9 mouse cellular contexts compared by ENCODE assay signal in genomic region chr19:7265478-7266191, GRCm38 (mm10). TPM values are rescaled to one million over a fixed set of nuclear protein-coding genes. Genes with fewer than 3 reads are reported as not detected.
DNase-seq lines count a peak whose midpoint lies in the region; ATAC-seq and TF ChIP-seq lines count a peak whose summit lies in the region.
"Had no signal": no experiment of that assay in that cellular context is flagged by ENCODE, and none has a peak within 500 bp of the region (broad histone marks: within the 10 kb centered on the region; RNA-seq: fewer than 3 reads in every experiment).

No protein-coding gene starts in this region.

- 38% methylated on average over 13 of the region's 14 CpGs for WGBS in lung, postnatal 0 days
- WGBS in hindbrain, embryonic 11.5 days, result 8% methylated on average over 13 of the region's 14 CpGs
- WGBS in midbrain, postnatal 0 days, result 21% methylated on average over 13 of the region's 14 CpGs

- peaks cover 22% of the 10 kb centered on the region for H3K4me1 ChIP-seq in lung, postnatal 0 days (ENCODE audit: insufficient read depth, low read depth, low read length)
- H3K4me1 ChIP-seq in hindbrain, embryonic 11.5 days (replicated peaks; ENCODE audit: control insufficient read depth, insufficient read depth, low read length), result peaks cover 36% of the 10 kb centered on the region
- peaks cover 19% of the 10 kb centered on the region for H3K4me1 ChIP-seq in midbrain, postnatal 0 days (ENCODE audit: insufficient read depth, low read length)

- DNase-seq in lung, postnatal 0 days (ENCODE audit: low spot score), result peak; percentile 4
- no peak for DNase-seq in lung, postnatal 25 days (ENCODE audit: low spot score)
- peak; percentile 78 for DNase-seq in embryo, embryonic 10 days (ENCODE audit: low spot score)
- DNase-seq in hindbrain, embryonic 11.5 days (ENCODE audit: low spot score), result peak; percentile 81
- DNase-seq in midbrain, postnatal 0 days (ENCODE audit: low spot score), result peak; percentile 73
- no peak for DNase-seq in layer of hippocampus, postnatal 25 days (ENCODE audit: extremely low spot score in 1 of 2, low spot score in 1 of 2)
- no peak for DNase-seq in urinary bladder, postnatal 10 days (ENCODE audit: low spot score)

- TF ChIP-seq CTCF in lung, postnatal 0 days (IDR thresholded peaks at IDR 0.05), result no peak
- no peak for TF ChIP-seq CTCF in midbrain, postnatal 0 days (IDR thresholded peaks at IDR 0.05)

- no peak overlapping the region for H3K4me2 ChIP-seq in lung, postnatal 0 days (replicated peaks; ENCODE audit: low read depth, low read length)
- peak overlapping the region; percentile 85 for H3K4me2 ChIP-seq in hindbrain, embryonic 11.5 days (replicated peaks; ENCODE audit: low read depth, low read length)
- no peak overlapping the region for H3K4me2 ChIP-seq in midbrain, postnatal 0 days (ENCODE audit: low read depth, low read length, poor library complexity, severe bottlenecking)
- H3K4me2 ChIP-seq: liver, embryonic 15.5 days had no signal

- H3K9me3 ChIP-seq in lung, postnatal 0 days (ENCODE audit: low read length), result no peaks in the 10 kb centered on the region
- H3K9me3 ChIP-seq in hindbrain, embryonic 11.5 days (ENCODE audit: control insufficient read depth, low read length), result no peaks in the 10 kb centered on the region
- no peaks in the 10 kb centered on the region for H3K9me3 ChIP-seq in midbrain, postnatal 0 days (ENCODE audit: low read length)
- H3K9me3 ChIP-seq: liver, embryonic 15.5 days had no signal

- no peak overlapping the region for H3K9ac ChIP-seq in lung, postnatal 0 days (replicated peaks; ENCODE audit: low read depth)
- H3K9ac ChIP-seq in hindbrain, embryonic 11.5 days (ENCODE audit: low read depth, low read length), result peak overlapping the region; percentile 99
- H3K9ac ChIP-seq in midbrain, postnatal 0 days (replicated peaks; ENCODE audit: low read length, poor library complexity, severe bottlenecking), result no peak overlapping the region
- H3K9ac ChIP-seq: liver, embryonic 15.5 days had no signal

- no peak overlapping the region for H3K4me3 ChIP-seq in lung, postnatal 0 days (ENCODE audit: low read depth, low read length)
- no peak overlapping the region for H3K4me3 ChIP-seq in hindbrain, embryonic 11.5 days (ENCODE audit: low read depth, low read length)
- no peak overlapping the region for H3K4me3 ChIP-seq in midbrain, postnatal 0 days (ENCODE audit: low read depth, low read length)
- H3K4me3 ChIP-seq: liver, embryonic 15.5 days had no signal

- ATAC-seq in lung, postnatal 0 days, result no peak
- peak; percentile 53 for ATAC-seq in hindbrain, embryonic 11.5 days (ENCODE audit: low FRiP score)
- ATAC-seq in midbrain, postnatal 0 days (ENCODE audit: low FRiP score), result no peak
- ATAC-seq in erythroblast, adult 5-6 weeks (replicated peaks; ENCODE audit: low FRiP score, poor library complexity, severe bottlenecking), result no peak

- no peak overlapping the region for H3K27ac ChIP-seq in lung, postnatal 0 days (ENCODE audit: low read length)
- H3K27ac ChIP-seq in hindbrain, embryonic 11.5 days (ENCODE audit: low read depth, low read length), result peak overlapping the region; percentile 100
- peak overlapping the region; percentile 18; the same call in 1 of the 2 replicates for H3K27ac ChIP-seq in midbrain, postnatal 0 days (ENCODE audit: low read depth, low read length)
- H3K27ac ChIP-seq: liver, embryonic 15.5 days had no signal

- no peaks in the 10 kb centered on the region for H3K36me3 ChIP-seq in lung, postnatal 0 days (ENCODE audit: insufficient read depth, low read length)
- H3K36me3 ChIP-seq in hindbrain, embryonic 11.5 days (ENCODE audit: control insufficient read depth, insufficient read depth, low read length), result no peaks in the 10 kb centered on the region
- no peaks in the 10 kb centered on the region for H3K36me3 ChIP-seq in midbrain, postnatal 0 days (ENCODE audit: insufficient read depth, low read length)
- H3K36me3 ChIP-seq: liver, embryonic 15.5 days had no signal

- no peak for TF ChIP-seq EP300 in lung, postnatal 0 days (IDR thresholded peaks at IDR 0.05)

- H3K27me3 ChIP-seq in lung, postnatal 0 days (replicated peaks; ENCODE audit: insufficient read depth, low read length), result no peaks in the 10 kb centered on the region
- H3K27me3 ChIP-seq in hindbrain, embryonic 11.5 days (ENCODE audit: control insufficient read depth, insufficient read depth, low read length), result no peaks in the 10 kb centered on the region
- no peaks in the 10 kb centered on the region for H3K27me3 ChIP-seq in midbrain, postnatal 0 days (ENCODE audit: insufficient read depth, low read length)

RNA-seq across cellular contexts. Expression of gene Rcor2, which starts 1.5 kb away (rescaled TPM):
- polyA plus RNA-seq in lung, postnatal 0 days (2015; fragmentation: Nextera tagmentation; extraction: Ambion mirVana), result 1.3 and 1.5 TPM in 2 replicates
- 28.1 and 31.4 TPM in 2 replicates for polyA plus RNA-seq in hindbrain, embryonic 11.5 days (2014; fragmentation: Nextera tagmentation; extraction: Ambion mirVana)
- 40.7 and 53.1 TPM in 2 replicates for total RNA-seq in midbrain, postnatal 0 days (2014; rRNA removed)
- 8.9 and 9.7 TPM in 2 replicates for polyA plus RNA-seq in midbrain, postnatal 0 days (2015; fragmentation: Nextera tagmentation; extraction: Ambion mirVana)
- total RNA-seq in erythroblast, adult 5-6 weeks (2015; ENCODE audit: low replicate concordance), result not detected in 2 replicates
- 0.17 TPM in 1 of 2 replicates, not detected in the other for total RNA-seq in erythroblast, adult 5-6 weeks (2017; ENCODE audit: low replicate concordance)
- 10 to 100 TPM; 17.4 to 20.0 TPM for total RNA-seq in layer of hippocampus, postnatal 25 days (2021)

RNA-seq across cellular contexts. Expression of gene Naa40, which starts 24.7 kb away (rescaled TPM):
- 16.6 and 17.7 TPM in 2 replicates for polyA plus RNA-seq in lung, postnatal 0 days (2015; fragmentation: Nextera tagmentation; extraction: Ambion mirVana)
- 79.9 and 87.6 TPM in 2 replicates for polyA plus RNA-seq in hindbrain, embryonic 11.5 days (2014; fragmentation: Nextera tagmentation; extraction: Ambion mirVana)
- 58.3 and 62.5 TPM in 2 replicates for total RNA-seq in midbrain, postnatal 0 days (2014; rRNA removed)
- polyA plus RNA-seq in midbrain, postnatal 0 days (2015; fragmentation: Nextera tagmentation; extraction: Ambion mirVana), result 45.6 and 46.1 TPM in 2 replicates
- 12.5 and 20.1 TPM in 2 replicates for total RNA-seq in erythroblast, adult 5-6 weeks (2015; ENCODE audit: low replicate concordance)
- 14.5 and 15.1 TPM in 2 replicates for total RNA-seq in erythroblast, adult 5-6 weeks (2017; ENCODE audit: low replicate concordance)
- 10 to 100 TPM; 24.6 to 34.6 TPM for total RNA-seq in layer of hippocampus, postnatal 25 days (2021)

RNA-seq across cellular contexts. Expression of gene Cox8a, which starts 48.2 kb away (rescaled TPM):
- 889 and 976 TPM in 2 replicates for polyA plus RNA-seq in lung, postnatal 0 days (2015; fragmentation: Nextera tagmentation; extraction: Ambion mirVana)
- 762 and 780 TPM in 2 replicates for polyA plus RNA-seq in hindbrain, embryonic 11.5 days (2014; fragmentation: Nextera tagmentation; extraction: Ambion mirVana)
- 1,114 and 1,471 TPM in 2 replicates for total RNA-seq in midbrain, postnatal 0 days (2014; rRNA removed)
- 1,645 and 1,756 TPM in 2 replicates for polyA plus RNA-seq in midbrain, postnatal 0 days (2015; fragmentation: Nextera tagmentation; extraction: Ambion mirVana)
- total RNA-seq in erythroblast, adult 5-6 weeks (2015; ENCODE audit: low replicate concordance), result 177 and 188 TPM in 2 replicates
- 51.3 and 166 TPM in 2 replicates for total RNA-seq in erythroblast, adult 5-6 weeks (2017; ENCODE audit: low replicate concordance)
- total RNA-seq in layer of hippocampus, postnatal 25 days (2021), result 1,000 to 10,000 TPM; 1,060 to 1,153 TPM

RNA-seq across cellular contexts. Expression of gene Otub1, which starts 59.5 kb away (rescaled TPM):
- polyA plus RNA-seq in lung, postnatal 0 days (2015; fragmentation: Nextera tagmentation; extraction: Ambion mirVana), result 107 and 119 TPM in 2 replicates
- 246 and 250 TPM in 2 replicates for polyA plus RNA-seq in hindbrain, embryonic 11.5 days (2014; fragmentation: Nextera tagmentation; extraction: Ambion mirVana)
- total RNA-seq in midbrain, postnatal 0 days (2014; rRNA removed), result 236 and 242 TPM in 2 replicates
- polyA plus RNA-seq in midbrain, postnatal 0 days (2015; fragmentation: Nextera tagmentation; extraction: Ambion mirVana), result 257 and 277 TPM in 2 replicates
- 17.3 TPM in 2 replicates for total RNA-seq in erythroblast, adult 5-6 weeks (2015; ENCODE audit: low replicate concordance)
- total RNA-seq in erythroblast, adult 5-6 weeks (2017; ENCODE audit: low replicate concordance), result 15.5 and 23.1 TPM in 2 replicates
- total RNA-seq in layer of hippocampus, postnatal 25 days (2021), result 100 to 1,000 TPM; 291 to 300 TPM

Comparison
In these comparisons a context has a peak if more than half of its experiments do, and no peak if none do; other contexts are left out.
1. DNase-seq: peak in lung, postnatal 0 days (single experiment), embryo, embryonic 10 days (single experiment), hindbrain, embryonic 11.5 days (single experiment) and midbrain, postnatal 0 days (single experiment); none in lung, postnatal 25 days (single experiment), layer of hippocampus, postnatal 25 days (0 of 2) and urinary bladder, postnatal 10 days (single experiment).
2. RNA of gene Rcor2, which starts 1.5 kb away (total RNA-seq): 40.7 to 53.1 TPM in midbrain, postnatal 0 days and 17.4 to 20.0 TPM in layer of hippocampus, postnatal 25 days; 0.17 TPM in erythroblast, adult 5-6 weeks; every median in the first group is over 10 times any median in the second.